Mouse (Mus musculus) ES-E14 (cell line): ENCODE results near the gene Myo1c.

Source experiments
- CHD2 ChIP-seq: IDR thresholded peaks from 2 replicates; pipeline ENCODE4 v1.6.1; 2014; ENCODE audit warnings: mild to moderate bottlenecking, low read depth, low read length, inconsistent platforms
- HCFC1 ChIP-seq: IDR thresholded peaks from 2 replicates; pipeline ENCODE4 v1.6.1; 2012; ENCODE audit warnings: low read length, inconsistent platforms, borderline replicate concordance; ENCODE audit not compliant: insufficient read depth
- MAFK ChIP-seq: IDR thresholded peaks from 2 replicates; pipeline ENCODE4 v1.6.1; 2014; ENCODE audit warnings: mild to moderate bottlenecking, low read depth, low read length, inconsistent platforms; ENCODE audit not compliant: insufficient read depth
- ZC3H11A ChIP-seq: IDR thresholded peaks from 2 replicates; pipeline ENCODE4 v1.6.1; 2012; ENCODE audit warnings: low read depth, mild to moderate bottlenecking, inconsistent platforms, low read length, borderline replicate concordance

DNA sequence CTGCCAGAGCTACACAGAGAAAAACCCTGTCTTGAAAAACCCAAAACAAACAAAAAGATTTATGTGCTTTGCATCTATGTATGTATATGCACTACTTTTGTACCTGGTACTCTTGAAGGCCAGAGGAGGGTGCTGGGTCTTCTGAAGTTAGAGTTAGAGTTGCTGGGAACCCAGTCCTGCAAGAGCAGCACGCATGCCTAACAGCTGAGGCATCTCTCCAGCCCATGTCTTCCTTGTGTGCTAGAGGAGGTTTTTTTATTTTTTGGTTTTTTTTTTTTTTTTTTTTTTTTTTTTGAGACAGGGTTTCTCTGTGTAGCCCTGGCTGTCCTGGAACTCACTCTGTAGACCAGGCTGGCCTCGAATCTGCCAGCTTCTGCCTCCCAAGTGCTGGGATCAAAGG, 37.8 kb downstream of the Myo1c start:
- TF ChIP-seq MAFK: no peak
- TF ChIP-seq CHD2: no peak
- TF ChIP-seq ZC3H11A: no peak
- no peak for TF ChIP-seq HCFC1
